Mouse (Mus musculus) frontal cortex, adult 2 months (tissue): ENCODE measurements at regions not wholly inside any gene's neighbourhood (a gene's known extent, or its start where the extent isn't known, plus 50 kb on each side); places are given as distances from the start of the nearest gene placed in this dataset.
A peak's percentile ranks its signal among the peaks of the same experiment; 100 is the strongest.
"Not testable (repeated sequence)": the region's sequence is repeated elsewhere in the genome, so short reads cannot be mapped to it uniquely, and the experiment has no call there.

Source experiments
- DNase-seq, 2 experiments: peaks; one replicate each; pipeline ENCODE4 v3.0.0; 2022; ENCODE audit warnings: low spot score in 1 of 2; ENCODE audit errors: extremely low spot score in 1 of 2

DNA sequence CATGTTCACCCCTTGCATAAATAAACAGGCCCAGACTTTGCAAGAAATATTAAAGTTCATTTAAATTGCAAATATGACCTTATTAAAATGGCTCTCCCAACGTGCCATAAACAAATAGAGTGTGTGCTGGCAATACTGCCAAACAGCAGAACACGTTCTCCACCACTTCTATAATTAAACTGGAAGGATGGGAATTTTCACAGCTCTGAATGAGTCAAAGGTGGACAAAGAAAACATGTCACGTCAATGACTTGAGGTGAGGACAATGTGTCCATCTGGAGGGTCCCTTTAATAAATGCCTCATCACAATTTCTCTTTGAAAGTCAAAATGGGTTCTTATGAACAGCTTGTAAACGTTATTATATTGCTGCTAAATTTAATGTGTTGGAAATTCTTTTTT is 114.8 kb downstream of the Galc start:
- no peak for DNase-seq

DNA sequence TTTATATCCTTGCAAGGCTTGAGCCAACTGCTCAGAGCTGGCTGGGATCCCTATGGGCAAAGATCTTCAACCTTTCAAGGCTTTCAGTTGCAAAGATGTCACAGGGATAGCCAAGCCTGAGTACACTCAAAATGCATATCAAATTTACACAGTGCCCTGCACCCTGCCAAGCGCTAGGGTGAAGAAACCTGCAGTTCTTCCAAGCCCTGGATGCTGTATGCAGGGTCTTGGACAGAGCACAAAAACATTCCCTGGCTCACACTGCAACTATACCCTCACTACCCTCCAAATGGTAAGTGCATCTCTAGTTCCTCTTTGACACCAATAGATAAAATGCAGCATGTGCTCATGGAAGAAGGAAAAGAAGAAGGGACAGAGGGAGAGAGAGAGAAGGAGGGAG is 116.1 kb downstream of the Galc start:
- DNase-seq: no peak

DNA sequence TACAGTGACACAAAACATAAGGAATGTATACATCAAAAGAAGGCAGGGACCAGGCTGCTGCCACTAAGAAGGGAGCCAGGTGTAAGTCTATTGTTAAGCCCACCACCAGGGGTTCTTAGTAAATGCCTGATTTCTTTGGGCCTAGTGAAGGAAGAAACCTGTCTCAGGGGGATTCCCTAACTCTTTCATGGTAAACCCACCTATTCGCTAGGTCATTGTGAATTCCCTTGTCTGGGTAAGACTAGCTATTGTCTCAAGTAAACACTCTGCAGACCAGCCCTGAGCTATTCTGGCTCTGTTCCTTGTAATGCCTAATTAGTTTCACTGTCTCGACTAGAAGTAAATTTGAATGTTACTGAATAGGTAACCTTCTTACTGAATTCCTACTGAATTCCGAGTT is 119.4 kb downstream of the Galc start:
- DNase-seq: not testable (repeated sequence)

DNA sequence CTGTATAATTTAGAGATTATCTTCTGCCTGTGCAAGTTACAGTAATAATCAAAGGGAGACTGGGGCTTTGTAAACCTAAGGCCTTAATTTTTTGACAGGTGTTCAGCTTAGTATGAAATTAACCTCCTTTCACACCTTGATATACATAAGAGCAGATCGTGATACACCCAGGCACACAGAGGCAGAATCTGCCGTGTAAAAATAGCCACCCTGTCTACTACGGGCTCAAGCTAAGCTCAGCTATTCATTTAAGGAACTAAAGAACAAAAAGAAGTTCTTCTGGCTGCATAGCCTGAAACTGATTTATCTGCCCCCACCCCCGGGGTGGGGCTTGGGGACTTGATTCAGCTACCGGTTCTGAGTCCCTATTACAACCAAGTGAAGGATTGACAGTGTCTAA is 128.0 kb downstream of the Galc start:
- no peak for DNase-seq

DNA sequence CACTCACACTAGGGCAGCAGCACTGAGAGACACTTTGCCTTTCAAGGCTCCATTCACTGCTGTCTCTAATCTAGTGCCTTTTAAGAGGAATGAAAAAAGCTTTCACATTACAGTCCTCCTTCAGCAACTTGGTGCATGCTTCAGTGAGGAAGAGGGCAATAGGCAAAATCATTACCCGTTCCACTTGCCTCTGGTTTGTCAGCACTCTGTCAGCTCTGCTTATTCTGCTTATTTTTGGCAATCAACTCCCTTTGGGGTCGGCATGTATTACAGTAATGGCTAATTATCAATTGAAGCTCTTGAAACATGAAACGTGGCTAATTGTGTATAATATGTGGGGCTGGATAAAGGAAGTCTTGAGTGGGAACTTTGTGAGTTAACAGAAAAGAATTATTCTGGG is 135.7 kb downstream of the Galc start:
- DNase-seq: no peak

DNA sequence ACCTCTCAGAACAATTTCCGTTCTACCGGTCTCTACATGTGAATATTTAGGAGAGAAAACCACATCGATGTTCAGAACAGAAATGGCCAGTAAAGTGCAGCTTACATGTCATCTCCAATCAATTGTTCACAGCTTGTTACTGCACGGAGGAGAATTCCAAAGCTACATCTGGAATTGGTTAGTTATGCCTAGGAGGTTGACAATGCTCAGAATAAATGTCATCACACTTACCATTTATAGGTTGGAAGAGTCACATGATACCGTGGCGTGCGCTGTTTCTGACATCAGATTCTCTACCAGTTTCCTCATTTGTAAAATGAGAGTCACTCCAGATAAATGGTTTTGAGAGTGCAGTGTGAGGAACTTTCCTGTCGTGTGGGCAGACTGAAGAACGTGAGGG is 151.2 kb downstream of the Galc start:
- no peak for DNase-seq

DNA sequence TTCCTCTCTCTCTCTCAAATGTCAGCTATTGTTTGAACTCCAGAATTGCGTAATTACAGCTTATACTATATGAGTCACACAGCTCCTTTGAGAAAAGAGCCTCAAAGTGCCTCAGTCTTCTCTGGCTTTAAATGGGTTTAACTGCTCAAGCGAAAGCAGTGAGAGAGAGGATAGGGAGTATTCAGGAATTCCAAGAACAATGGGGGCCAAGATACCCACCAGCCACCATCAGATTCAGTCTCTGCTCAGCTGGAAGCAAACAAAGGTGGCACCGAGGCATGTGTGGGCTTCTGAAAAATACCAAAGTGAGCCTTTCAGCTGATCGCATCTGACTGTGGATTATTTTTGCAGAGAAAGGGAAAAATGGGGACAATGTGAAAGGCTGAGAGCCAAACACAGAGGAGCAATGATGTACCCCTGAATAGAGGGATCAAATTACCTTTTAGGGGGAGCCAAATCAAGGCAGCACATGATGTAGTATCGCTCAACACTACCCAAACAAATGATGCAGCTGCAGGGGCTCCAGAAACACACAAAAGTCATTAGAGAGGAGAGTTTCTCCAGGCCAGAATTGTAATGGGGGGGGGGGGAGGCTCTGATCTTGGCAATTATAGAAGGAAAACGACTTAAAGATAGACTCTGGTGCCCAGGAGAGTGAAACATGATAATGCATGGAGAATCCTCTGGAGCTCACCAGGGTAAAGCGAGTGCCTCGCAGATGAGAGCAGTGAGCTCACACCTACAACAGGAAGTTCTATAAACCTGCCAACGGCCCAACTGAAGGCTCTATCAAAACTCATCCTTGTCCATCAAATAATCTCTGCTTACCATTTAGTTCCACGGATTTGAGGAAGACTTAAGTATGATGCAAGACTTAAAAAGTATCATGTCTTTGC is 152.2 kb downstream of the Galc start:
- peak in 1 of 2 experiments; percentile 31 for DNase-seq

DNA sequence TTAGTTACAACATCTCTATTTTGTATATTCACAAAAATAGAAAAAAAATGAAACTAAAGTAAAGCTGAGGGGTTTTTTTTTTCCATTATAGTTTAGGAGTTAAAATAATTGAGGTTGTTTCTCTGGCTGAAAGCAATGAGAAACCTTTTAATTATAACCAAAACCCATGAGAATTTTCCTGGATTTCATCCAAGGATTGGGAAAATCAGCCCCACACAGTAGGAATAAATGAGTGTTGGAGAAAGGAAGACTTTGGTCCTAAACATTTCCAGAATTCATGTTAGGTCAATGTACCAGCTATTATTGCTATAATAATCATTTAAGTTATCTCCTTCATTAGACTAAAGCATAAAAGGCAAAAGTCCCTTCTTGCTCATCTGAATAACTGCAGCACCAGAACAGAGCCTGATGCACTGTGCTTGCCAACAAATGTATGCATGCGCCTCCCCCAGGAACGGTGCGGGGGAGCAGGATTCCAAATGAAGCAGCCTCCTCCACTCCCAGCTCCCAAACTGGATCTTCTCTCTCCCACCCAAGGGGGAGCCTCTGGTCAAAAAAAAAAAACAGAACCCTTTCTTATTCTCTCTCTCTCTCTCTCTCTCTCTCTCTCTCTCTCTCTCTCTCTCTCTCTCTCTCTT is 153.0 kb downstream of the Galc start:
- peak; percentile 86 for DNase-seq

DNA sequence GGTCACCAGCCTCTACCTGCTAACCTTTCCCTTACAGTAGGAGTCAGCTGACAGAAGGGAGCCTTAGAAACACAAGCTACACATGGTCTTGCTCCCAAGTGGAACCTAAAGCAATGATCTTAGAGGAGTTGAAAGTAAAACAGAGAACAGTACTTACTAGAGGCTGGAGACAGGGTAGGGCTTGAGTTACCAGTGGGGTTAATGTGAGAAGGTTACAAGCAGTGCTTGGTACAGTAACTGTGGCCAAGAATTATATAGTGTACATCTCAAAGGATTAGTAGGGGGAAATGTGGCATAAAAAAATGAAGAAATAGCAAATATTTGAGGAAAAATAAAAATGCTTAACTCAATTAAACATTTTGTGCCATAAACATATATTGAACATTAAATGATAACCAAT is 153.5 kb downstream of the Galc start:
- DNase-seq: no peak

DNA sequence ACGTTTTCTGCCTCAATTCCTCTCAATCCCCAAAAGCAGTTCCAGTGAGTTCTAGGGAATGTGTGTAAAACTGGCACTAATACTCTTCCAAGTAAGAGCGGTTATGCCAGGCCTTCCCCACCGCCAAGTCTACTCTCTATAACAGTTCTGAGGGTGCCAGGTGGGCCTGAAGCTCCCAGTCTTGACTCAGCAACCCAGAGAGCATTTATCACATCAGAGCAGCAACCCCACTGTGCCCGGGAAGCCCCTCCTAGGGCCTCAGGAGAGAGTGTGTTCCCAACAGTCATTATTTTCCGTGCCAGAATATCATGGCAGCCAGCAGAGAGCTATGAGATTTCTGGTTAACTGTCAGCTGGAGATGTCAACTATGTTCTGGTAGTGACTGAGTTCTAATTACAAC is 169.1 kb downstream of the Galc start:
- no peak for DNase-seq

DNA sequence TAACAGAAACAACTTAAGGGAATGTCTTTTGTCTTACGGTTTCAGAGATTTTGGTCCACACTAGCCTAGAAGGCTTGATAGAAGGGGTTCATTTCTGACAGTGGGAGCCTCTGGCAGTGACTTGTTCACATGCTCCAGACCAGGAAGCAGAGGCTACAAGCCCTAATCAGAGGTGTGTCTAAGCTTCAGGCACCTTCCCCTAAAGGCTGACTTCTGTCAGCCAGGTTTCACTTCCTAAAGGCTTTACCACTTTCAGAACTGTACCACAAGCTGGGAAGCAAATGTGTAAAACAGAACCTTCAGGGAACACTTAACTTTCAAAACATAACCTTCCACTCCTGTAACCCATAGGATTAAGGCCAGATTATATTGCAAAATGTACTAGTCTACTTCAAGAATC is 180.9 kb downstream of the Galc start:
- no peak for DNase-seq

DNA sequence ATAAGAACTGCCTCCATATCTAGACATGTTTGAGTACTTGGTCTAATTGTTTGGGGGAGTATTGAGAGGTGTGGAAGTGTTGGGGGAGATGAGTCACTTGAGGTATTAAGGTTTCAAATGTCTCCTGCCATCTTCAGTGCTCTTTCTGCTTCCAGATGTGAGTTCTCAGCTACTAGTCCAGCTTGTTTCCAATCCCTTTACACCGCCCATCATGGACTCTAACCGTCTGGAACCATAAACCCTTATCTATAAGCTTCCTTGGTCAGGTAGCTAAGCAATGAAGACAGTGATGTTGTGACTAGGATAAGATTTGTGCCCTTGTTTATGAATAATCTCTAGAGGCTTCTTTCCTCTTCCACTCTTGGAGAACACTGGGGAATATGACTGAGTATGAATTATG is 183.7 kb downstream of the Galc start:
- DNase-seq: no peak

DNA sequence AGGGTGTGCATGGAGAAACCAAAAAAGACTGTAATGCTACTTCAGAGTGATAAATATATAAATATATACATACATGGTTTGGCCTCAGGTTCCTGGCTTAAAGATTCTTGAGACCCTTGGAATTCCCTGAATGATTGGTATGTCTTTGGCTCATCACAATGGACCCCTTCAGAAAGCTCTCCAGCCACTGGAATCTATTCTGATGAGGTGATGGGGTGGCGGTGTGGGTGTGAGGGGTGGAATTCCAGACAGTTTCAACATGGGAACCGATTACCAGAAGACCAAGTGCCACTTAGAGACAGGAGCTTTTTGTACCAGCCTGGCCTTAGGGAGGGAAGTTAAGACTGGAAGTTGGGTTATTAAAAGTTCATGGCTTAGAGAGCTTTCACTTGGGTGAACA is 190.1 kb downstream of the Galc start:
- DNase-seq: no peak

DNA sequence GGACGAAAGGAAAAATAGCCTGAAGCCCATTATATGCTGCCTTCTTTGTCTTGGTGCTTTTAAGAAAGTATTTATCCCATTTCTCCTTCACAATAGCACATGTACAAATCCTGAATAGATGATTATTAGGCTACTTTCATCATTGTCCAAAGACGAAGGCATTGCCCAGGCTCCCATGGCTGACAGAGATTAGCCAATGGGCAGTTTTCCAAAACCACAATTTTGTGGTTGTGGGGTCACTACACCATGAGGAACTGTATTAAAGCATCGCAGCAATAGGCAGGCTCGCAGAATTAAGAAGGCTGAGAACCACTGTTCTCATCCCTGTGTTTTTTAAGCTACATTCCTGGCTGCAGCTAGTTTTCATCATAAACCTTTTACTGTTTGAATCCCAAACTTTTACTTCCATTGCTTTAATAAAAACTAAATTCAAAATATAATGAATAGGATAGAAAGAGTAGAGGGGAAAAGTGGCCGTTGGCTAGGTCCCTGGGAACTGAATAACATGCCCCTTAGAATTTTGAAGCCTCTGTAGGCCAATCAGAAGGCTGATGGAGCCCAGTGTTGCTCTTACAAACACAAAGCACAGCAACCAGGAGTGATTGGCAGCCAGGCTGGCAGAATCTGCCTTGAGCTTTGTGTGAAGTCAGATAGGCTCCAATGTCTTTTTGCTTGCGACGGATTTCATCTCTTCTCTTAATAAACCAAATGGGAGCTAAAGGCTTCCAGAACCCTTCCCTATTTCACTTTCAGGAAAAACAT is 199.7 kb downstream of the Galc start:
- no peak for DNase-seq

DNA sequence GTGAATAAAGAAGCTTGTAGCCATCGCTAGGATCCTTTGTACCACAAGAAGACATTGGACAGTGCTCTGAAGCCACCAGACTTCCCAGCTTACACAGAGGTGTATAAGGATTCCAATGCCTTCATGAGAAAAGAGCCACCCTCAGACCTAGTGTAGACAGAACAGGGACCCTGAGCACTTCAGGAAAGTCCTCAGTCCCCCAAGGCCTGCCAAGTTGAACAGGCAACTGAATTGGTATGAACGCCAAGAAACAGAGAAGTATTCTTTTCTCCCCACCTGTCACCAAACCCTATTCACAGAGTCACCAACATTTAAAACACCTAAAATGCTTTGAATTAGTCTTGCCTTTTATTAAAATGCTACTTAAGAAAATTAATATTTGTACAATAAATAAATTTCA is 200.3 kb downstream of the Galc start:
- no peak for DNase-seq

DNA sequence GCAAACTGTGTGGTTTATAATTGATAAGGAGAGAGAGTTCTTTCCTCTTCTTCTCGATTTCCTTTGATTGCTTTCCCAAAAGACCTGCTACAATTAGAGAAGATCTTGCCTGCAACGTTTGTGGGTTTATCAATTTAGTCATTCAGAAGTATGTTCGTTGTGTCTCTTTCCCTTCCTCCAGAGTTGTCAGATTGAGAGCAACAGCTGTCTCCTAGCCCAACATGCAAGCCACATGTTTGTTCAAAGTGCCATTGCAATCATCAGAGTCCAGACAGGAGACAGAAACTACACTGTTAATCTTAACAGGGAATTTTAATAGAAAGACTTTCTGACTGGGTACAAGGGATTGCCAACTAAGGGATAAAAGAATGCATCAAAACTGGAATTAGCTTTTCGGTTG is 208.3 kb downstream of the Galc start:
- no peak for DNase-seq

DNA sequence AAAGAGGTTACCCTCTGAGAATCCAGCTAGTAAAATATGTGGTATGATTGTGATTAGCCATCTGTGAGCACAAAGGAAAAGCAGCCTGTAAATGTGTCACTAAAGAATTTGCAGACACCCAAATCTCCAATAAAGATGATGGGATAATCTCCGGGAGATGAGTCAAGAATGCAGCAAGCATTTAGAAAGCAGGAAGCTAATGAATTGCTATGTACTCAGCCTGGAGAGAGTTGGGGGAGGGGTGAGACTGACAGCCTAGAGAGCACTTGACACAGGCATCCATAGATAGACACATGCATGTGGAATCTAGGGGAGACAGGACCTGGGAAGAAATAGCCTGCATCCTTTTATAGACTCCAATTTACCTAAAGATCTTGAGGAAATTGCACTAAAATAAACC is 208.8 kb downstream of the Galc start:
- DNase-seq: peak in 1 of 2 experiments; percentile 26

DNA sequence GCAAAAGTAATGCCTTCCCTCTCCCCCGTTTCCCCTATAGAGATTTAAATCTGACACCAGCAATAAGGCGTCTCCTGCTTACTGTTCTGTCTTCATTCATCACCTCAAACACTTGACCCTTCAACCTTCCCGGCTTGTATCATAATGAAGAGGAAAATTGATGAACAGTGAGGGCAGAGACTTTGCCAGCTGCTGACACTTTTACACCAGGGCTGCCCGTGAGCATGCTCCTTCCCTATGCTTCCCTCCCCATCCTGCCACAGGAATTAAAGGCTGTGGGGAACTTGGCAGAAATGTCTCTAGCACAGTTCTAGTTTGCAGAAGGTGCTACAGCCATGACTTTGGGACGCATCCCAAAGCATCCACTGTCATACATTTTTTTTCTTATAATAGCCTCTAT is 209.2 kb downstream of the Galc start:
- no peak for DNase-seq

DNA sequence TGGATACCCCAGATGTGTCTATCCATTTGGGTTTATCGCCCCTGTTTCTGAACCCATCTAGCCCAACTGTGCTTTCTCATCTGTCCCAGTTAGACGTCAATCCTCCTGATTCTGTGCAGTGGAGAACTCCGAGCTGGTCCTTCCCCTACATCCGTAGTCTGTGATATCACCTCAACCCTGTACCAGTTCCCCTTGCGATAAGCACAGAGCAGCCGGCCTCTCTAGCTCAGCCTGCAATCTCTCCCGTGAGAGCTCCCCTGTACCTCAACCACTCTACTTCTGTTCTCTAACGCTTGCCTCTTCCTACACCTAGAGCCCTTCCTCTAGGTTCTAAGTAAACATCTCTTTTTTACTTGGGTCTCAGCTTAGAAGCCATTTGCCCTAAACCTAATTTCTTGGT is 211.5 kb downstream of the Galc start:
- no peak for DNase-seq

DNA sequence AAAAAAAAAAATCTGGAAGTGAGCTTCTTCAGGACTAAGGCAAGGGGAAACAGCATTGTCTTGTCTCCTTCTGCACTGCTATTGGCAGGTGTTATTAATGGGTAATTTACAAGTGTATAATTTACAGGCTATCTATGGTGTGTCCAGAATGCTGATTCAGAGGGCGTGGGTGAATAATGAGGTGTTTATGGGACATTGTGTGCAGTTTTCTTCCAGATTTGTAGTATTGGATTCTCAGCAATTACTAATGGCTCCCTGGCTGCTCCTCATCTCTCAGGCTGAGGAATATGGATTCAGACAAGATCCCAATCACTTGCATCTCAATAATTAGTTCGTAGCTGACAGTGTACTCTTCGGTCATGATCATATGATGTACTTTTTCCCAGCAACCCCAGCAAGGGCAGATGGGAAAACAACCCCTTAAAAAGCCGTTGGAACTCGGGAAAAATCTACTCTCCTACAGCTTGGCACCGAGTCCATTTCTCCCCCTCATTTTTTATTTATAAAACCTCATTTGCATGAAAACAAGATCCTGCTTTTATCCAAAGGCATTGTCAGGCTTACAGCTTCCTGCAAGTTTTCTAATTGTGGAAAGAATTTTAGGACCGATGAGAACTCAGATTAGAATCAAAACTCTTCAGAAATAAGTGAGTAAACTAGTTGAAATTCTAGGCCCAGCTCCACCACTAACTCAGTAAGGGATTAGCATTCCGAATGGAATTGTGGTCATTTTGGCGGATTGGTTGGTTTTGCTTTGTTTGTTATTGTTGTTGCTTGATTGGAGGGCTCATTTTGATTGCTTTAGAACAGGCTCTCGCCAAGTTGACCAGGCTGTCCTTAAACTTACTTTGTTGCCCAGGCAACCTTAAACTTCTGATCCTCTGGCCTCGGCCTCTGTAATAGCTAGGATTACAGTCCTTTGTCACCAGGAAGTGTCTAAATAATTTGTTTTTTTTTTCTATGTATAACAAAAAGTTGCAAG is 212.5 kb downstream of the Galc start:
- peak; percentile 63 to 74 for DNase-seq
